Mouse (Mus musculus) liver, embryonic 14.5 days (tissue): Measurements from ENCODE around the gene Tmem102. TPM values are rescaled to one million over a fixed set of nuclear protein-coding genes. Genes with fewer than 3 reads are reported as not detected.
A peak's percentile ranks its signal among the peaks of the same experiment; 100 is the strongest.

Experiments used
- ATAC-seq: fragments of 200-750 bp; cut with Nextera tagmentation; 2 replicates; pipeline ENCODE4 v1.8.0; 2017; ENCODE audit warnings: moderate number of reproducible peaks, mild to moderate bottlenecking, moderate library complexity; ENCODE audit not compliant: insufficient read depth
- DNase-seq, 3 experiments: peaks; one replicate each; pipeline ENCODE4 v3.0.0-alpha.2; 2012 to 2013; ENCODE audit warnings: low read depth in 3 of 3, low spot score in 3 of 3
- H3K27ac ChIP-seq: fragments of 300-500 bp; sonication (generic); 2 replicates; pipeline ENCODE4 v1.5.1; 2014; ENCODE audit warnings: moderate library complexity, mild to moderate bottlenecking, control low read depth, inconsistent platforms
- H3K27me3 ChIP-seq: fragments of 300-500 bp; sonication (generic); 2 replicates; pipeline ENCODE4 v1.6.1; 2014; ENCODE audit warnings: mild to moderate bottlenecking, low read length, moderate library complexity; ENCODE audit not compliant: control insufficient read depth, insufficient read depth
- H3K36me3 ChIP-seq: fragments of 300-500 bp; sonication (generic); replicated peaks from 2 replicates; pipeline ENCODE4 v1.6.1; 2014; ENCODE audit warnings: low read depth; ENCODE audit not compliant: control insufficient read depth, insufficient read depth
- H3K4me1 ChIP-seq, 2 experiments: fragments of 200-500 bp in 1 of 2; fragments of 300-500 bp in 1 of 2; sonication (generic) in 1 of 2; replicated peaks; 2 replicates each; pipeline ENCODE4 v1.6.1; 2012 to 2014; ENCODE audit warnings: antibody characterized with exemption in 1 of 2, inconsistent platforms in 1 of 2, low read length in 1 of 2; ENCODE audit not compliant: control insufficient read depth in 2 of 2, insufficient read depth in 2 of 2
- H3K4me2 ChIP-seq: fragments of 300-500 bp; sonication (generic); 2 replicates; pipeline ENCODE4 v1.6.1; 2014; ENCODE audit warnings: low read depth, mild to moderate bottlenecking, control low read depth, moderate library complexity
- H3K4me3 ChIP-seq, 2 experiments: fragments of 200-500 bp in 1 of 2; fragments of 300-500 bp in 1 of 2; sonication (generic) in 1 of 2; 2 replicates each; pipeline ENCODE4 v1.5.1; 2012 to 2014; ENCODE audit warnings: low read depth in 2 of 2, low read length in 2 of 2, mild to moderate bottlenecking in 2 of 2, control low read depth in 1 of 2, inconsistent platforms in 1 of 2, moderate library complexity in 1 of 2; ENCODE audit not compliant: insufficient read depth in 1 of 2
- H3K9ac ChIP-seq: fragments of 300-500 bp; sonication (generic); replicated peaks from 2 replicates; pipeline ENCODE4 v1.6.1; 2014; ENCODE audit warnings: mild to moderate bottlenecking, control low read depth, moderate library complexity
- H3K9me3 ChIP-seq: fragments of 300-500 bp; sonication (generic); 2 replicates; pipeline ENCODE4 v1.6.1; 2016; ENCODE audit warnings: low read length, mixed read lengths; ENCODE audit not compliant: control insufficient read depth
- CTCF ChIP-seq: IDR thresholded peaks from 2 replicates; pipeline ENCODE4 v1.5.1; 2016; ENCODE audit warnings: antibody characterized with exemption, low read depth, control low read depth
- EP300 ChIP-seq: IDR thresholded peaks from 2 replicates; pipeline ENCODE4 v1.6.1; 2016; ENCODE audit warnings: antibody characterized with exemption, low read depth
- WGBS: fragments of 180-500 bp; shearing (Covaris S2); extraction: QIAGEN DNeasy Blood & Tissue Kit; methylation state at CpG from one replicate; pipeline ENCODE4 v1.1.7; 2014; ENCODE audit not compliant: insufficient replicate concordance; 5-methylcytosine and 5-hydroxymethylcytosine counted together
- polyA plus RNA-seq, 2 experiments: library from polyadenylated mRNA; depleted of rRNA in 1 of 2; stranded (reverse) in 1 of 2; unstranded in 1 of 2; fragments of >200 nt; fragmentation: Nextera tagmentation in 1 of 2; extraction: Ambion mirVana in 1 of 2; gene quantifications; 2 replicates each; pipeline versions ENCODE4 v1.2.1 to v1.2.3; 2012 to 2014

The Tmem102 gene
- polyA plus RNA-seq, 2 experiments, result 0.25 to 0.57 TPM

GRCm38 (mm10) chr11:69849128-69849527, 43.7 kb upstream of the Tmem102 start:
- peaks cover 20% of the 10 kb centered on the region for H3K36me3 ChIP-seq
- no peak overlapping the region for H3K4me3 ChIP-seq
- no peak overlapping the region for H3K4me2 ChIP-seq
- no peaks in the 10 kb centered on the region for H3K27me3 ChIP-seq
- ATAC-seq (no peak), DNase-seq (no peak)
- TF ChIP-seq CTCF (no peak), EP300 (no peak)
- H3K27ac ChIP-seq, result no peak overlapping the region; the same call in 1 of the 2 replicates
- no peaks in the 10 kb centered on the region for H3K9me3 ChIP-seq
- H3K9ac ChIP-seq, result no peak overlapping the region
- 73% methylated on average over 9 of the region's 9 CpGs for WGBS
- peaks cover 50 to 59% of the 10 kb centered on the region in 2 experiments for H3K4me1 ChIP-seq

GRCm38 (mm10) chr11:69848021-69848420, 42.6 kb upstream of the Tmem102 start:
- Histone ChIP-seq H3K9ac (no peak overlapping the region), H3K4me3 (no peak overlapping the region), H3K4me1 (peaks cover 42 to 52% of the 10 kb centered on the region in 2 experiments), H3K9me3 (no peaks in the 10 kb centered on the region), H3K4me2 (peak overlapping the region; percentile 96), H3K27me3 (no peaks in the 10 kb centered on the region), H3K36me3 (peaks cover 20% of the 10 kb centered on the region), H3K27ac (peak overlapping the region; percentile 12; the same call in 1 of the 2 replicates)
- 91% methylated on average over 6 of the region's 6 CpGs for WGBS
- ATAC-seq (no peak), DNase-seq (no peak)
- TF ChIP-seq CTCF, result no peak
- no peak for TF ChIP-seq EP300

GRCm38 (mm10) chr11:69846738-69847688, 41.6 kb upstream of the Tmem102 start:
- Histone ChIP-seq H3K4me3 (peak overlapping the region; percentile 78 to 94), H3K4me2 (peak overlapping the region; percentile 96), H3K36me3 (peaks cover 17% of the 10 kb centered on the region), H3K9ac (peak overlapping the region; percentile 91), H3K27ac (peak overlapping the region; percentile 92), H3K27me3 (no peaks in the 10 kb centered on the region), H3K9me3 (no peaks in the 10 kb centered on the region), H3K4me1 (peaks cover 34 to 46% of the 10 kb centered on the region in 2 experiments)
- WGBS, result 13% methylated on average over 37 of the region's 37 CpGs
- peak; percentile 64 for ATAC-seq
- TF ChIP-seq EP300 (no peak), CTCF (no peak)
- no peak for DNase-seq

- H3K9me3 ChIP-seq, result no peaks in the 10 kb centered on the region
- H3K4me2 ChIP-seq, result peak within 1 kb of the TSS; percentile 96
- DNase-seq (peak; percentile 75 to 80 (median 76)), ATAC-seq (peak; percentile 91)
- WGBS, result under 1% methylated on average over 38 of the region's 38 CpGs
- H3K4me1 ChIP-seq, result peaks cover 26 to 40% of the 10 kb centered on the region in 2 experiments
- H3K4me3 ChIP-seq, result peak within 1 kb of the TSS; percentile 78 to 94
- peak within 1 kb of the TSS; percentile 91 for H3K9ac ChIP-seq
- H3K27ac ChIP-seq, result peak within 1 kb of the TSS; percentile 92
- no peaks in the 10 kb centered on the region for H3K27me3 ChIP-seq
- TF ChIP-seq EP300 (peak; percentile 37), CTCF (0 out of 2 replicates have a peak, but pooled peaks have one; percentile 19)
- peaks cover 10% of the 10 kb centered on the region for H3K36me3 ChIP-seq
These were observed 40.8 kb upstream of the Tmem102 start, which contains the start of gene Plscr3 for GRCm38 (mm10) chr11:69846198-69846680. Gene Plscr3, plus strand, starts transcription at chr11:69846376.

- peak overlapping the region; percentile 67 to 88 for H3K4me3 ChIP-seq
- TF ChIP-seq CTCF, result no peak
- TF ChIP-seq EP300, result no peak
- no peak for DNase-seq
- peak overlapping the region; percentile 94 for H3K4me2 ChIP-seq
- peak overlapping the region; percentile 76 for H3K27ac ChIP-seq
- H3K9ac ChIP-seq, result peak overlapping the region; percentile 81
- no peaks in the 10 kb centered on the region for H3K9me3 ChIP-seq
- peak; percentile 12; the same call in 1 of the 2 replicates for ATAC-seq
- H3K27me3 ChIP-seq, result peaks cover 38% of the 10 kb centered on the region
- H3K36me3 ChIP-seq, result no peaks in the 10 kb centered on the region
- 0% methylated on average over 7 of the region's 7 CpGs for WGBS
- H3K4me1 ChIP-seq, result peaks cover 16 to 22% of the 10 kb centered on the region in 2 experiments
These were observed 33.3 kb upstream of the Tmem102 start for GRCm38 (mm10) chr11:69838714-69839104.
